Comparison of ENCODE assay signal across 21 mouse cellular contexts in genomic region chr15:62044654-62045335, GRCm38 (mm10).
A peak's percentile ranks its signal among the peaks of the same experiment; 100 is the strongest.
DNase-seq lines count a peak whose midpoint lies in the region; ATAC-seq and TF ChIP-seq lines count a peak whose summit lies in the region.
"Had no signal": no experiment of that assay in that cellular context is flagged by ENCODE, and none has a peak within 500 bp of the region (broad histone marks: within the 10 kb centered on the region; RNA-seq: fewer than 3 reads in every experiment).

No protein-coding gene starts in this region.

- H3K4me3 ChIP-seq in left cerebral cortex, adult 2 months = no peak overlapping the region
- H3K4me3 ChIP-seq in bone marrow macrophage, adult 2 months (ENCODE audit: insufficient read depth, low read length) = peak overlapping the region; percentile 5; the same call in 1 of the 2 replicates
- no peak overlapping the region for H3K4me3 ChIP-seq in kidney, embryonic 16.5 days (ENCODE audit: low read length)
- H3K4me3 ChIP-seq in myocyte = no peak overlapping the region
- H3K4me3 ChIP-seq: limb, embryonic 13.5 days; midbrain, embryonic 15.5 days had no signal

- no peak overlapping the region for H3K4me2 ChIP-seq in kidney, embryonic 16.5 days (replicated peaks; ENCODE audit: low read depth, low read length)
- H3K4me2 ChIP-seq in myocyte (ENCODE audit: low read depth) = peak overlapping the region; percentile 87
- H3K4me2 ChIP-seq: limb, embryonic 13.5 days; midbrain, embryonic 15.5 days had no signal

- peak; percentile 69; the same call in 1 of the 2 replicates for ATAC-seq in kidney, embryonic 16.5 days (ENCODE audit: low FRiP score, low TSS enrichment)
- no peak for ATAC-seq in activated CD4-positive, CD25-positive, alpha-beta regulatory T cell, adult 4 months
- ATAC-seq in monocyte, adult 5-6 weeks (replicated peaks; ENCODE audit: insufficient number of reproducible peaks, low FRiP score, low TSS enrichment, poor library complexity, severe bottlenecking) = no peak
- ATAC-seq: hindbrain, embryonic 16.5 days; midbrain, embryonic 15.5 days had no signal

- H3K9ac ChIP-seq in kidney, embryonic 16.5 days (replicated peaks; ENCODE audit: low read length) = no peak overlapping the region
- H3K9ac ChIP-seq: limb, embryonic 13.5 days; midbrain, embryonic 15.5 days had no signal

- no peak for TF ChIP-seq CTCF in left cerebral cortex, adult 2 months (IDR thresholded peaks at IDR 0.05)
- no peak for TF ChIP-seq CTCF in bone marrow macrophage, adult 2 months (IDR thresholded peaks at IDR 0.05; ENCODE audit: low read depth, low read length)

- H3K9me3 ChIP-seq in kidney, embryonic 16.5 days (ENCODE audit: low read length) = no peaks in the 10 kb centered on the region
- H3K9me3 ChIP-seq: limb, embryonic 13.5 days; midbrain, embryonic 15.5 days had no signal

- no peak for DNase-seq in left cerebral cortex, adult 2 months (ENCODE audit: extremely low spot score in 1 of 2, low spot score in 2 of 2)
- DNase-seq in left cerebral cortex, postnatal 25 days (ENCODE audit: low spot score in 2 of 2) = no peak
- DNase-seq: adrenal gland, postnatal 36 days; cerebellum, adult 18-20 months; cerebellum, postnatal 25 days; embryo, embryonic 11 days; heart, postnatal 4 days; layer of hippocampus, adult 9-11 months; lung, adult 18-20 months; lung, postnatal 14 days; right cerebral cortex, postnatal 25 days; thymus, adult 2 months had no signal

- H3K36me3 ChIP-seq in kidney, embryonic 16.5 days (ENCODE audit: insufficient read depth, low read length) = no peaks in the 10 kb centered on the region
- H3K36me3 ChIP-seq in myocyte (ENCODE audit: control insufficient read depth, insufficient read depth) = no peaks in the 10 kb centered on the region
- H3K36me3 ChIP-seq: limb, embryonic 13.5 days; midbrain, embryonic 15.5 days had no signal

- H3K27me3 ChIP-seq in kidney, embryonic 16.5 days (ENCODE audit: insufficient read depth, low read length) = no peaks in the 10 kb centered on the region
- H3K27me3 ChIP-seq in myocyte (ENCODE audit: control insufficient read depth, insufficient read depth, insufficient read length) = no peaks in the 10 kb centered on the region
- H3K27me3 ChIP-seq: limb, embryonic 13.5 days; megakaryocyte, embryonic 14.5 days; midbrain, embryonic 15.5 days had no signal

- peaks cover 56% of the 10 kb centered on the region for H3K4me1 ChIP-seq in bone marrow macrophage, adult 2 months (ENCODE audit: control insufficient read depth, insufficient read depth, low read length)
- peaks cover 21% of the 10 kb centered on the region for H3K4me1 ChIP-seq in kidney, embryonic 16.5 days (ENCODE audit: insufficient read depth, low read length)
- H3K4me1 ChIP-seq: midbrain, embryonic 15.5 days had no signal

- intact Hi-C loops in left cerebral cortex, adult 2 months (cut with DNase I) = no loop called here
- intact Hi-C loops in left cerebral cortex, postnatal 25 days (cut with DNase I) = no loop called here

- peaks cover 94% of the 10 kb centered on the region for H3K79me2 ChIP-seq in myocyte (ENCODE audit: control insufficient read depth, insufficient read depth)

- peak overlapping the region; percentile 36; the same call in 1 of the 2 replicates for H3K27ac ChIP-seq in left cerebral cortex, adult 2 months
- peak overlapping the region; percentile 54 for H3K27ac ChIP-seq in bone marrow macrophage, adult 2 months (ENCODE audit: insufficient read depth, low read depth, low read length)
- peak overlapping the region; percentile 19 for H3K27ac ChIP-seq in kidney, embryonic 16.5 days (ENCODE audit: low read length)
- H3K27ac ChIP-seq: limb, embryonic 13.5 days; midbrain, embryonic 15.5 days had no signal

- no peak for TF ChIP-seq POLR2A in bone marrow macrophage, adult 2 months (IDR thresholded peaks at IDR 0.05; ENCODE audit: borderline replicate concordance, low read depth, low read length)
- no peak for TF ChIP-seq POLR2A in myocyte (IDR thresholded peaks at IDR 0.05; ENCODE audit: insufficient read length, low read depth)

- 80% methylated on average over 7 of the region's 7 CpGs for WGBS in kidney, embryonic 16.5 days

- H3ac ChIP-seq in myocyte (ENCODE audit: control insufficient read depth, insufficient read length) = no peak overlapping the region

TF ChIP-seq in myocyte, 11 proteins besides CTCF, POLR2A, EP300 and RAD21:
- TF ChIP-seq USF1 (IDR thresholded peaks at IDR 0.05; ENCODE audit: low read depth) (no peak), TCF12 (IDR thresholded peaks at IDR 0.05; ENCODE audit: insufficient read depth, poor library complexity, severe bottlenecking) (no peak), POLR2AphosphoS2 (IDR thresholded peaks at IDR 0.05; ENCODE audit: insufficient read length, low read depth) (no peak), E2F4 (IDR thresholded peaks at IDR 0.05; ENCODE audit: insufficient read depth) (no peak), MYOD1 (IDR thresholded peaks at IDR 0.05; ENCODE audit: control insufficient read depth in 1 of 3, insufficient read length in 2 of 3, low read depth in 2 of 3) (no peak), MAX (IDR thresholded peaks at IDR 0.05; ENCODE audit: low read depth) (no peak), MYOG (IDR thresholded peaks at IDR 0.05; ENCODE audit: control insufficient read depth in 1 of 3, insufficient read depth in 1 of 3, insufficient read length in 2 of 3, low read depth in 2 of 3) (no peak), SRF (IDR thresholded peaks at IDR 0.05; ENCODE audit: control insufficient read depth, insufficient read length, low read depth) (no peak), CEBPB (IDR thresholded peaks at IDR 0.05; ENCODE audit: insufficient read depth, poor library complexity, severe bottlenecking) (no peak), TCF3 (IDR thresholded peaks at IDR 0.05; ENCODE audit: insufficient read length, low read depth) (no peak), REST (IDR thresholded peaks at IDR 0.05; ENCODE audit: insufficient read depth, insufficient read length) (no peak)
